Mouse (Mus musculus) megakaryocyte progenitor cell, adult 5-6 weeks (primary cell): ENCODE measurements at regions not wholly inside any gene's neighbourhood (a gene's known extent, or its start where the extent isn't known, plus 50 kb on each side); places are given as distances from the start of the nearest gene placed in this dataset.
"Not testable (repeated sequence)": the region's sequence is repeated elsewhere in the genome, so short reads cannot be mapped to it uniquely, and the experiment has no call there.

Experiments used
- ATAC-seq: replicated peaks from 2 replicates; pipeline ENCODE4 v1.8.0; 2016; ENCODE audit warnings: mild to moderate bottlenecking, moderate TSS enrichment, inconsistent platforms; ENCODE audit not compliant: poor library complexity

- not testable (repeated sequence) for ATAC-seq
These were observed 1089.5 kb upstream of the Pot1a start for GRCm38 (mm10) chr6:26898511-26898910.

GRCm38 (mm10) chr6:26863885-26864284 lies 1054.8 kb upstream of the Pot1a start:
- peak; percentile 52; the same call in 1 of the 2 replicates for ATAC-seq
